Mouse (Mus musculus) thymus, adult 18-20 months (tissue): ENCODE results near the gene Cacna1a.
"Not testable (repeated sequence)": the region's sequence is repeated elsewhere in the genome, so short reads cannot be mapped to it uniquely, and the experiment has no call there.

ENCODE experiments used
- DNase-seq, 2 experiments: peaks; one replicate each; pipeline ENCODE4 v3.0.0; 2022; ENCODE audit warnings: mixed read lengths in 2 of 2

Gene Cacna1a

GRCm38 (mm10) chr8:84485366-84485765 lies 97.1 kb downstream of the Cacna1a start:
- DNase-seq = no peak

DNA sequence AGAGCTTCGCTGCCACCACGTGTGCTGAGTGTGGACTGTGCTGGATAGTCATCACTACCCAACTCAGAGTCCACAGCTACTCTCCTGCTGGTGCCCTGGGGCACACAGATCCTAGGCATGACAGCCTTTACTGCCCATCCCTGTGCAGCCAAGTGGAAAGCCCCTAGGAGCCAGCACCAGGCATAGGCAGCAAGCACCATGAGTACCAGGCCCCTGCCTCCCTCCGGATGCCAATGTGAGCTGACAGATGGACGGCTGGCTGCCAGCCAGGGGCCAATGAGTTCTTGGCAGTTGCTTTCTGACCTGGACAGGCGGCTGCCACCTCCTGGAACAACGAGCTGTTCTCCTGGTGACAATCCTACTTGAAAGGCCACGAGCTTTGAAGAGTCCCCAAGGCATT lies 97.6 kb downstream of the Cacna1a start:
- no peak for DNase-seq

DNA sequence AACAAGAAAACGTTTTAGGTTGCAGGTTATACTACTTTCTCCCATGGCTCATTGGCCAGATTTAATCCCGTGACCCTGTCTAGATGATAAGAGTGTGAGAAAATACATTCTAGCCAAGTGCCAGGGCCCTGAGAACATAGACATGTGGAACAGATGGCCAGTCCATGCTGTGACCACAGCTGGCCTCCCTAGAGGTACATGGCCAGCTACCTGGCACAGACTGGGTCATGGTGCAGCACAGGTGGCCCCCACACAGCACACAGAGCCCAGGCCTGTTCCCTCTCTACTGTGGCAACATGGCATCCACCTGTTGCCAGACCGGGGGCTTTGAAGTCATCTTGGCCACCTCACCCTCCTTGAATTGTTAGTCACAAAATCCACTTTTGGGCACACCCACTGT lies 101.0 kb downstream of the Cacna1a start:
- DNase-seq = no peak

- no peak for DNase-seq
These were observed 106.4 kb downstream of the Cacna1a start for GRCm38 (mm10) chr8:84494541-84495084.

DNA sequence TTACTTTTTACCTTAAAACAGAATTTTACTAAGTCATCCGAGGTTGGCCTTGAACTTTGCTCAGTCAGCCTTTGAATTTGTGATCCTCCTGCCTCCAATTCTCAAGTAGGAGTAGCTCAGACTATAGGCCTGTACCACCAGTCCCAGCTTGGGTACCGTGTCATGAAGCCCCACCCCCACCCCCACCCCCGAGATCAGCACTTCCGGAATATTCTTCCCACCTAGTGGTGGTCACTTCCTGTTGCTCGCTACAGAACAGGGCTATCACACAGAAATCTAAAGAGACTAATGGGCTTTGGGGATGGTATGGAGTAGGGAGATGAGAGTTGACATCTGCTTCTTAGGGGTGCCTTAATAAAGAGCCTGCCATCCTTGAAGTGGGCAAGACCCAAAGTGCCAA lies 112.9 kb downstream of the Cacna1a start:
- no peak for DNase-seq

DNA sequence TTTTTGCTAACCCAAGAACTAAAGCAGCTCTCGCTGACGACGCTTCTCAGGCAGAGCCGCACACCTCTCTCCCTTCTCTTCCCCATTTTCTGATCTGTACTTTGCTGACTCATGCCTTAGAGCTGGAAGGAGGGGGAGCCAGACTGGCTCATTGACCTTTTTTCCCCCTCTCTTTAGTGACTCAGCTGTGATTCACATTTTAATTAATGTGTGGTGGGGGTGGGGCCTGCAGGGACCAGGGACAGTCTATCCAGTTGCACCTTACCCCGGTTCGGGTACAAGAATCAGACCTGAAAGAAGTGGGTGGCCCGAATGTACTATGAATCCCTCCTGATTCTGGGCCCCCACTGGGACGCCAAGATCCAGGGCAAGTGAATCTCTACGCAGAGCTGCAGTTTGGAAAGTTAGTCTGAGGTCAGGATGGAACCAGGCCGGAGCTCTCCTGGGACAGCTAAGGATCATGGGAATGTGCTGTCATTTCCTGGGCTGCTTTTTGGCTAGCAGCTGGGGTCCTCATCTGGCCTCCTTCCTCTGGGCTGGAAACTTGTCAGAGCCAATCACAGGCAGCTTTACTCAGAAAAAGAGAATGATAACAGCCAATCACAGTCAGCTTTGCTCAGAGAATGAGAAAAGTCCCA lies 113.5 kb downstream of the Cacna1a start:
- no peak for DNase-seq

DNA sequence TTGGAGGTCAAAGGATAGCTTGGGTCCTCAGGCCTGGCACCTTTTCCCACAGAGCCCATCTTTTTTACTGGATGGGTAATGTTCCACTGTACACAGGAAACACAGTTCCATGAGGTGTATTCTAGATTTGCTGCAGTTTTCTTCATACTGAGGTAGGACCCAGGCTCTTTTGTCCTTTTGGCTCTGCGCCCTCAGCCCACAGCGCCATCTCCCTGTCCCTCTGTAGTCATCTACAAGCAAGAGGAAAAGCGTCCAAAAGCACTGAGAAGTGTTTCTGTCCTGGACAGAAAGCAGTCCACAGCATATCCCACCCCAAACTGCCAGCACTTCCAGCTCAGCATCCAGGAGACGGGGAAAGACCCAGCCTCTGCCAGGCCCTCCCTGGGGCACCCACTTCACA lies 114.4 kb downstream of the Cacna1a start:
- no peak for DNase-seq

- no peak for DNase-seq
These were observed 119.0 kb downstream of the Cacna1a start for GRCm38 (mm10) chr8:84507220-84507619.

GRCm38 (mm10) chr8:84509764-84510163 lies 121.5 kb downstream of the Cacna1a start:
- DNase-seq = not testable (repeated sequence)

DNA sequence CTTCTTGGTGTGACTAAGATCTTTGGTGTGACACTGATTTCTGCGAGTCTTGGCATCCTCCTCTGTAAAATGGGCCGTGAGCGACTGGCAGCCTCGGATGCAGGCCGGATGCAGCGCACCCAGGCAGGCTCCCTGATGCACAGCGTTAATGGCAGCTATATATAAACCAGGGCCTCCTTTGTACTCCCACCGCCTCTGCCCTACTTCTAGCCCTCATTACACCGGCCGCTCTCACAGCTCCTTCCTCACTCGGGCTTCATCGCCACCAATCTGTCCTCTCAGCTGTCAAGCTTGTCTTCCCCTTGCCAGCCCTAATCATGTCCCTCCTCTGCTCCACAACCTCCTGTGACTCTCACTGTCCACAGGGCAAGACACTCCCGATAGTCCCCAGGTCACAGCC lies 123.4 kb downstream of the Cacna1a start:
- DNase-seq = no peak

DNA sequence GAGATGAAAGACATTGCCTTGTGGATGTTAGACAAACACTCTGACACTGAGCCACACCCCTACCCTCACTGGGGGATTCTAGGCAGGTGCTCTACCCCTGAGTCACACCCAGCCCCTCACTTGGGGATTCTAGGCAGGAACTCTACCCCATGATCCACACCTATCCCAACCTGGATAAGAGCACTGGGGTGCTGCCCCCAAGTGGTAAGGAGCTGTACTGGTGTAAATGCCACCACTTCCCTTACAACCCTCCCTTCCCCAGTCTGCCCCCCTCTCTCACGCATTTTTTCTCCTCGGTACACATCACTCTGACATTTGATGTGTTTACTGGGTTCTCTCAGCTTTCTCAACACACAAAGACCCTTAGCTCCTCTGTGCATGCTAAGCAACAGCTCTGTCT lies 125.5 kb downstream of the Cacna1a start:
- DNase-seq = no peak

GRCm38 (mm10) chr8:84518180-84518579 lies 129.9 kb downstream of the Cacna1a start:
- no peak for DNase-seq

GRCm38 (mm10) chr8:84518720-84519119 lies 130.5 kb downstream of the Cacna1a start:
- no peak for DNase-seq

GRCm38 (mm10) chr8:84519767-84520626 lies 131.8 kb downstream of the Cacna1a start:
- DNase-seq = no peak

DNA sequence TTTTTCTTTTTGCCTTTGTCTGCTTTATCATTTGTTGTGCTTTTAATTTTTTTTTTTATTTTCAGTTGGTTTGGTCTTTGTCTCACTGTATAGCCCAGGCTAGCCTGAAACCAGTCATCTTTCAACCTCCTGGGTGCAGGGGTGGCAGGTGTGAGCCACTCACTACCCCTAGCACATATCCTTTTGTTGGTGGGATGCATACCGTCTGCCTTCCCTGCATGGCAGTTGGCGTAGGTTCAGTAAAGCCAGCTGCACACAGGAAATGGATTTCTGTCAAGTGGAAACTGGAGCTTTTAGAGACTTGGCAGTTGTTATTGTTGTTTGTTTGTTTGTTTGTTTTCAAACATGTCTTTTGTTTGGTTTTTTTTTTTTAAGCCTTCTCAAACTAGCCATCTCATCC lies 132.8 kb downstream of the Cacna1a start:
- no peak for DNase-seq

DNA sequence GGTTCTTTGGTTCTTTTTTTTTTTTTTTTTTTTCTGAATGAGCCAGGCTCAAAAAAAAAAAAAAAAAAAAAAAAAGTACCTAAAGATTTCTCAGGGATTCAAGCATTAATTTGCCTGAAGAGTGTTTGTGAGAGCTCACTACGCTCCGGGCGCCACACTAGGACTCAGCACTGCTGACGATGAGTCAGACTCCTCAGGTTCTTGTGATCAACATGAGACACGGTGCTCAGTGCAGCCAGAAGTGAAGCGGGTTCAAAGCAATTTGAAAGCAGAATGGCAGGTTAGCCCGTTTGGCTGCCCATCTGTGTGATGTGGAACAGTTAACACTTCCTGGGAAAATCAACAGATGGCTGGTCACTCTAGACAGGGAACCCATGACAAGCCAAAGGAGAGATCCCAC lies 139.8 kb downstream of the Cacna1a start:
- no peak for DNase-seq

DNA sequence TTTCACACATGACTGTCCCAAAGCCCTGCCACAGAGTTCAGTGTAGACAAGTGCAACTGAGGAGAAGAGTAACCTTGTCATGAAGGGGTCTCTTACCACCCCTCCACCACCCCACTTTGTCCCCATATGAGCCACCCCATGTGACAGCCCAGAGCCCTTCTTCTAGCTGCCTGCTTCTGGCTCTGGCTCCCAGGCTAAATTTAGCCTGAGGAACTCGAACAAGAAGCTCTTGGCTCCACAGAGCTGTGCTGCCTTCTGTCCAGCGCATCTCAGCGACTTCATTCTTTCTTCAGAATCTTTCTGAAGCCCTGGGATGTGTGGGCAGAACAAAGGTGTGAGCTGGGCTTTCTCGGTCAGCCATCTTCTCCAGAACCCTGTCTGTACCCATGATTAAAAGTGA lies 141.3 kb downstream of the Cacna1a start:
- no peak for DNase-seq

DNA sequence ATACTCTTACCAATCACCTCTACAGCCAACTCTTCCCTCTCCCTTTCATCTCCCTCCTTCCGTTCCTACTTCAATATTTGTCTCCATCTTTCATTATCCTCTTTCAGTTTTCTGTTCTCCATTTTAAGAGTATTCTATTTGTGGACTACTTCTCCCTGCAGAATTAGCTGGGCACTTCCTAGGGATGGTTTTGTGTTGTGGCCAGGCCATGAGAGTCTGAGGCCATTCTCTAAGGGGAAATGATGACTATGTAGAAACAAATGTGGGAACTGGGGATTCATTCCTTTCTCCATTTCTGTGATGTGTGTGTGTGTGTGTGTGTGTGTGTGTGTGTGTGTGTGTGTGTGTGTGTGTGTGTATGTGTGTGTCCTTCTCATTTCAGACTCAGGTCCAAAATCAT lies 144.5 kb downstream of the Cacna1a start:
- DNase-seq = no peak

- DNase-seq = no peak
These were observed 145.1 kb downstream of the Cacna1a start for GRCm38 (mm10) chr8:84533341-84533740.

- no peak for DNase-seq
These were observed 148.7 kb downstream of the Cacna1a start for GRCm38 (mm10) chr8:84536917-84537316.

- no peak for DNase-seq
These were observed 151.1 kb downstream of the Cacna1a start for GRCm38 (mm10) chr8:84539376-84539775.

- DNase-seq = peak; percentile 44 to 67
These were observed 154.2 kb downstream of the Cacna1a start for GRCm38 (mm10) chr8:84542481-84542880.

GRCm38 (mm10) chr8:84545522-84545921 lies 157.3 kb downstream of the Cacna1a start:
- no peak for DNase-seq

DNA sequence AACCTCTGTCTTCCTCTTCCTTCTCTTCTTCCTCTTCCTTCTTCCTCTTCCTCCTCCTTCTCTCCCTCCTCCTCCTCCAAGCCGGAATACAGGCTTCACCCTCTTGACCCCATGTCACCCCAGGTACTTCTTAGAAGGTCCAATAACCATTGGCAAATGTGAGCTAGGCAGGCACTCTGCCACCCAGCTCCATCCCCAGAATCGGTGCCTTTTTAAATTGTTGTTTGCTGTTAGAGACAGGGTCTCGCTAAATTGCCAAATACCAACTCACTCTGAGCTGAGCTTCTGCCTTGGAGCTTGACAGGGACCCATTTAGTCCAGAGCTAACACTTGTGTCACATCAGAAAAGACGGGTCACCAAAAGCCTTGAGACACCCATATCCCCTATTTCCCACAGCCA lies 164.2 kb downstream of the Cacna1a start:
- no peak for DNase-seq
